Mouse (Mus musculus) testis, adult 2 months (tissue): ENCODE measurements at regions not wholly inside any gene's neighbourhood (a gene's known extent, or its start where the extent isn't known, plus 50 kb on each side); places are given as distances from the start of the nearest gene placed in this dataset.
"Not testable (repeated sequence)": the region's sequence is repeated elsewhere in the genome, so short reads cannot be mapped to it uniquely, and the experiment has no call there.

Experiments used
- CTCF ChIP-seq: fragments of 200-500 bp; IDR thresholded peaks from 2 replicates; pipeline ENCODE4 v1.5.1; 2012; ENCODE audit warnings: low read depth, mild to moderate bottlenecking, inconsistent platforms, low read length, moderate library complexity; ENCODE audit not compliant: control insufficient read depth, insufficient read depth, insufficient replicate concordance
- POLR2A ChIP-seq: fragments of 200-500 bp; IDR thresholded peaks from 2 replicates; pipeline ENCODE4 v1.6.1; 2012; ENCODE audit warnings: low read depth, mild to moderate bottlenecking, inconsistent platforms, low read length, moderate library complexity; ENCODE audit not compliant: control insufficient read depth

GRCm38 (mm10) chr12:48448719-48449118 is 933.7 kb upstream of the Foxg1 start:
- TF ChIP-seq CTCF, POLR2A: not testable (repeated sequence)
